Mouse (Mus musculus) kidney, embryonic 15.5 days (tissue): ENCODE data around the gene Stt3b. TPM values are rescaled to one million over a fixed set of nuclear protein-coding genes. Genes with fewer than 3 reads are reported as not detected.

Experiments used
- ATAC-seq: fragments of 200-750 bp; cut with Nextera tagmentation; replicated peaks from 2 replicates; pipeline ENCODE4 v1.8.0; 2017; ENCODE audit warnings: moderate TSS enrichment; ENCODE audit not compliant: low FRiP score
- H3K27ac ChIP-seq: fragments of 300-500 bp; sonication (generic); 2 replicates; pipeline ENCODE4 v1.5.1; 2015; ENCODE audit warnings: mild to moderate bottlenecking, inconsistent platforms
- H3K27me3 ChIP-seq: fragments of 300-500 bp; sonication (generic); 2 replicates; pipeline ENCODE4 v1.6.1; 2015; ENCODE audit warnings: inconsistent platforms
- H3K36me3 ChIP-seq: fragments of 300-500 bp; sonication (generic); 2 replicates; pipeline ENCODE4 v1.6.1; 2015; ENCODE audit warnings: inconsistent platforms
- H3K4me1 ChIP-seq: fragments of 300-500 bp; sonication (generic); 2 replicates; pipeline ENCODE4 v1.6.1; 2015; ENCODE audit warnings: inconsistent platforms
- H3K4me2 ChIP-seq: fragments of 300-500 bp; sonication (generic); 2 replicates; pipeline ENCODE4 v1.6.1; 2015; ENCODE audit warnings: moderate library complexity, mild to moderate bottlenecking, inconsistent platforms
- H3K4me3 ChIP-seq: fragments of 300-500 bp; sonication (generic); replicated peaks from 2 replicates; pipeline ENCODE4 v1.5.1; 2015; ENCODE audit warnings: mild to moderate bottlenecking, inconsistent platforms
- H3K9ac ChIP-seq: fragments of 300-500 bp; sonication (generic); 2 replicates; pipeline ENCODE4 v1.6.1; 2015; ENCODE audit warnings: mild to moderate bottlenecking, inconsistent platforms
- H3K9me3 ChIP-seq: fragments of 300-500 bp; sonication (generic); replicated peaks from 2 replicates; pipeline ENCODE4 v1.6.1; 2016; ENCODE audit warnings: inconsistent platforms
- WGBS: fragments of 180-500 bp; shearing (Covaris S2); methylation state at CpG from one replicate; pipeline ENCODE4 v1.1.7; 2015; ENCODE audit warnings: mixed read lengths; 5-methylcytosine and 5-hydroxymethylcytosine counted together
- polyA plus RNA-seq: library from polyadenylated mRNA; unstranded; fragments of >200 nt; fragmentation: Nextera tagmentation; extraction: Ambion mirVana; gene quantifications from 2 replicates; pipeline ENCODE4 v1.2.1, GENCODE M21; 2015

Gene Stt3b
- polyA plus RNA-seq, 1 experiment from 2014 or later: 101 TPM

- Histone ChIP-seq H3K4me3 (no peak overlapping the region), H3K27ac (no peak overlapping the region), H3K9me3 (0 out of 2 replicates have a peak, but pooled peaks cover 3% of the 10 kb centered on the region), H3K27me3 (no peaks in the 10 kb centered on the region), H3K36me3 (no peaks in the 10 kb centered on the region), H3K4me2 (no peak overlapping the region), H3K4me1 (peaks cover 9% of the 10 kb centered on the region), H3K9ac (no peak overlapping the region)
- 90% methylated on average over 5 of the region's 5 CpGs for WGBS
- no peak for ATAC-seq
These were observed 3.6 kb upstream of the Stt3b start for GRCm38 (mm10) chr9:115313830-115314229.

GRCm38 (mm10) chr9:115311223-115311520 is 951 bp upstream of the Stt3b start:
- ATAC-seq: no peak

GRCm38 (mm10) chr9:115309977-115310345 is 260 bp downstream of the Stt3b start:
- no peak; the same call in 1 of the 2 replicates for ATAC-seq

More at GRCm38 (mm10) chr9:115311223-115311520, 951 bp upstream of the Stt3b start:
- Histone ChIP-seq H3K9me3 (no peaks in the 10 kb centered on the region), H3K4me1 (peaks cover 27% of the 10 kb centered on the region), H3K27ac (peak overlapping the region; percentile 99), H3K4me2 (peak overlapping the region; percentile 73), H3K36me3 (no peaks in the 10 kb centered on the region), H3K9ac (peak overlapping the region; percentile 73), H3K4me3 (peak overlapping the region; percentile 99), H3K27me3 (no peaks in the 10 kb centered on the region)
- WGBS: 7% methylated on average over 5 of the region's 5 CpGs

GRCm38 (mm10) chr9:115309381-115309971 is 745 bp downstream of the Stt3b start:
- no peaks in the 10 kb centered on the region for H3K27me3 ChIP-seq
- no peaks in the 10 kb centered on the region for H3K9me3 ChIP-seq
- under 1% methylated on average over 61 of the region's 65 CpGs for WGBS
- H3K4me2 ChIP-seq: peak overlapping the region; percentile 62
- ATAC-seq: no peak
- H3K27ac ChIP-seq: peak overlapping the region; percentile 99
- H3K9ac ChIP-seq: peak overlapping the region; percentile 99
- no peaks in the 10 kb centered on the region for H3K36me3 ChIP-seq
- peaks cover 33% of the 10 kb centered on the region for H3K4me1 ChIP-seq
- peak overlapping the region; percentile 99 for H3K4me3 ChIP-seq

More at GRCm38 (mm10) chr9:115309977-115310345, 260 bp downstream of the Stt3b start:
- H3K27ac ChIP-seq: peak overlapping the region; percentile 99
- peak overlapping the region; percentile 99 for H3K9ac ChIP-seq
- H3K36me3 ChIP-seq: no peaks in the 10 kb centered on the region
- H3K9me3 ChIP-seq: no peaks in the 10 kb centered on the region
- H3K4me1 ChIP-seq: peaks cover 31% of the 10 kb centered on the region
- H3K4me2 ChIP-seq: peak overlapping the region; percentile 62
- no peaks in the 10 kb centered on the region for H3K27me3 ChIP-seq
- H3K4me3 ChIP-seq: peak overlapping the region; percentile 99
- WGBS: 0% methylated on average over 37 of the region's 42 CpGs

- H3K4me1 ChIP-seq: peaks cover 33% of the 10 kb centered on the region
- WGBS: under 1% methylated on average over 18 of the region's 18 CpGs
- ATAC-seq: no peak
These were observed 1.3 kb downstream of the Stt3b start for GRCm38 (mm10) chr9:115308941-115309380.

GRCm38 (mm10) chr9:115308401-115308800 is 1.8 kb downstream of the Stt3b start:
- Histone ChIP-seq H3K36me3 (no peaks in the 10 kb centered on the region), H3K4me2 (peak overlapping the region; percentile 62), H3K4me3 (peak overlapping the region; percentile 99), H3K4me1 (peaks cover 33% of the 10 kb centered on the region), H3K27me3 (no peaks in the 10 kb centered on the region), H3K27ac (peak overlapping the region; percentile 99; the same call in 1 of the 2 replicates), H3K9ac (peak overlapping the region; percentile 99), H3K9me3 (no peaks in the 10 kb centered on the region)
- 15% methylated on average over 4 of the region's 4 CpGs for WGBS
- no peak for ATAC-seq

More at GRCm38 (mm10) chr9:115308941-115309380, 1.3 kb downstream of the Stt3b start:
- Histone ChIP-seq H3K4me3 (peak overlapping the region; percentile 99), H3K27ac (peak overlapping the region; percentile 99), H3K27me3 (no peaks in the 10 kb centered on the region), H3K9me3 (no peaks in the 10 kb centered on the region), H3K4me2 (peak overlapping the region; percentile 62), H3K9ac (peak overlapping the region; percentile 99), H3K36me3 (no peaks in the 10 kb centered on the region)

DNA sequence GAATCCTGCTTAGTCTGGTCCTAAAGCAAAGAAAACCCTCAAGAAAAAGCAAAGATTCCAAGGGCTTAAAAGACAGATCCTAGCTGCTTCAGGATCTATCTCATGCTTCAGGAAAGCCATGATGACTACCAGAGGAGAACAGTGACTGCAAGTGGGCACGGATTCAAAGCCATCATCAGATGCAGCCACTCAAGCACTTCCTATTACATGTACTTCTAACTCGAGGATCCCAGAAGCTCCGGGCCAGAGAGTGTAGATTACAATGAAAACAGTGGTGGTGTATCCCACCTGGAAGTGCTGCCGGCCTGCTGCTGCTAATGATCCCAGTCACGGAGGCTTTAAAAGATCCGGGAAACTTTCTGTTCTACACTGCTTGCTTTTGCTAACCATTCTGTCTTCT is 4.0 kb downstream of the Stt3b start:
- no peak for ATAC-seq
- peak overlapping the region; percentile 62 for H3K4me2 ChIP-seq
- no peaks in the 10 kb centered on the region for H3K27me3 ChIP-seq
- H3K9me3 ChIP-seq: no peaks in the 10 kb centered on the region
- peak overlapping the region; percentile 99 for H3K4me3 ChIP-seq
- 6% methylated on average over 6 of the region's 6 CpGs for WGBS
- H3K9ac ChIP-seq: no peak overlapping the region
- no peaks in the 10 kb centered on the region for H3K36me3 ChIP-seq
- peak overlapping the region; percentile 59; the same call in 1 of the 2 replicates for H3K27ac ChIP-seq
- peaks cover 42% of the 10 kb centered on the region for H3K4me1 ChIP-seq

GRCm38 (mm10) chr9:115304149-115304548 is 6.1 kb downstream of the Stt3b start:
- H3K27ac ChIP-seq: no peak overlapping the region
- H3K9ac ChIP-seq: no peak overlapping the region
- ATAC-seq: no peak
- no peak overlapping the region for H3K4me2 ChIP-seq
- peaks cover 49% of the 10 kb centered on the region for H3K4me1 ChIP-seq
- H3K27me3 ChIP-seq: no peaks in the 10 kb centered on the region
- 72% methylated on average over 4 of the region's 4 CpGs for WGBS
- no peaks in the 10 kb centered on the region for H3K36me3 ChIP-seq
- no peaks in the 10 kb centered on the region for H3K9me3 ChIP-seq
- no peak overlapping the region for H3K4me3 ChIP-seq

DNA sequence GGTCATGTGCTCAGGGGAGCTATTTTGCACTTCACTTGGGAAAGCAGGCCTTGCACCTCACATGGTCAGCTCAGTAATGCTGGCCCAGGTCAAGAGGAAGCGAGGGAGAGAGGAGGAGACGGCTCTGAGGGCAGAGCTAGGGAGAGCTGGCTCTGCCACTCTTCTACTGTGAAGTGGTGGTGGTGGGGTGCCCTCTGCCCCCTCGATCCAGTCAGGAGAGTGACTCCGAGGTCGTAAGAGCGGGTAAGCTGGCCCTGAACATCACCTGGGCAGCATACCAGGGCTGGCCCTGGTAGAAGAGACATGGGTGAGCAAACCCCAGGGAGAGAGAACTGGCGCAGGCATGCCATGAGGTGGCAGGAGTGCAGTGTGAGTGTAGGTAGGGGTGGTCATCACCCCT is 8.6 kb downstream of the Stt3b start:
- H3K27me3 ChIP-seq: no peaks in the 10 kb centered on the region
- ATAC-seq: 0 out of 2 replicates have a peak, but pooled peaks have one; percentile 22
- no peaks in the 10 kb centered on the region for H3K36me3 ChIP-seq
- H3K9ac ChIP-seq: no peak overlapping the region
- no peak overlapping the region for H3K4me3 ChIP-seq
- 71% methylated on average over 7 of the region's 7 CpGs for WGBS
- peaks cover 50% of the 10 kb centered on the region for H3K4me1 ChIP-seq
- H3K9me3 ChIP-seq: no peaks in the 10 kb centered on the region
- no peak overlapping the region for H3K4me2 ChIP-seq
- H3K27ac ChIP-seq: no peak overlapping the region

- Histone ChIP-seq H3K27ac (no peak overlapping the region), H3K27me3 (no peaks in the 10 kb centered on the region), H3K4me3 (no peak overlapping the region), H3K9ac (no peak overlapping the region), H3K36me3 (no peaks in the 10 kb centered on the region), H3K4me1 (peaks cover 49% of the 10 kb centered on the region), H3K4me2 (no peak overlapping the region), H3K9me3 (no peaks in the 10 kb centered on the region)
- 93% methylated on average over 6 of the region's 6 CpGs for WGBS
- no peak for ATAC-seq
These were observed 9.1 kb downstream of the Stt3b start for GRCm38 (mm10) chr9:115301002-115301579.

DNA sequence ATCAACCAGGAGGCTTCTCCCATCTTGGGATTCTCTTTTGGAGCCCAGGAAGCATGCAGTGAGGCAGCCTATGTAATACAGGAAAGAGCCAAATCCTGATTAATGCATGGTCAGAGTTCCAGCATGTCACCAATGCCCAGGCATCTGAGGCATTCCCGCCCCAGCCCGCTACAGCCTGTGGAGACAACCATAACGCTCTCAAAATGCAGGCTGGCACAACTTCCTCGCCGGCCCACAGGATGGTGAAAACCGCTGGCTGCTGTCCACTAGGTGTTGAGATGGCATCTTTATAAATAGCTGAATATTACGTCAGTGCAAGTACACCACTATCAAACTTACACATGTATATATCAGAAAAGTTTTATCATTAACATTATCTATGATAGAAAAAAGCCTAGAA is 13.5 kb downstream of the Stt3b start:
- Histone ChIP-seq H3K4me2 (no peak overlapping the region), H3K36me3 (no peaks in the 10 kb centered on the region), H3K27ac (no peak overlapping the region), H3K9ac (no peak overlapping the region), H3K4me1 (peaks cover 62% of the 10 kb centered on the region), H3K9me3 (no peaks in the 10 kb centered on the region), H3K27me3 (no peaks in the 10 kb centered on the region), H3K4me3 (no peak overlapping the region)
- WGBS: 74% methylated on average over 7 of the region's 7 CpGs
- no peak for ATAC-seq

GRCm38 (mm10) chr9:115293920-115294594 is 16.2 kb downstream of the Stt3b start:
- ATAC-seq: peak; percentile 43; the same call in 1 of the 2 replicates
- Histone ChIP-seq H3K4me3 (no peak overlapping the region), H3K9me3 (no peaks in the 10 kb centered on the region), H3K9ac (no peak overlapping the region), H3K4me2 (no peak overlapping the region), H3K27me3 (no peaks in the 10 kb centered on the region), H3K4me1 (peaks cover 60% of the 10 kb centered on the region), H3K27ac (0 out of 2 replicates have a peak overlapping the region, but pooled peaks have one; percentile 7), H3K36me3 (no peaks in the 10 kb centered on the region)
- WGBS: 39% methylated on average over 10 of the region's 10 CpGs
